Mouse (Mus musculus) regulatory T cell (primary cell): Measurements from ENCODE around the gene Prss45.
"Not testable (repeated sequence)": the region's sequence is repeated elsewhere in the genome, so short reads cannot be mapped to it uniquely, and the experiment has no call there.

Experiments used
- in situ Hi-C: fragments of 300-600 bp; cut with MboI, MseI; formaldehyde crosslinking; loops from one replicate; pipeline ENCODE4 v1.15.1; 2025; ENCODE audit warnings: high pct_unique_total_duplicates

Prss45 gene

DNA sequence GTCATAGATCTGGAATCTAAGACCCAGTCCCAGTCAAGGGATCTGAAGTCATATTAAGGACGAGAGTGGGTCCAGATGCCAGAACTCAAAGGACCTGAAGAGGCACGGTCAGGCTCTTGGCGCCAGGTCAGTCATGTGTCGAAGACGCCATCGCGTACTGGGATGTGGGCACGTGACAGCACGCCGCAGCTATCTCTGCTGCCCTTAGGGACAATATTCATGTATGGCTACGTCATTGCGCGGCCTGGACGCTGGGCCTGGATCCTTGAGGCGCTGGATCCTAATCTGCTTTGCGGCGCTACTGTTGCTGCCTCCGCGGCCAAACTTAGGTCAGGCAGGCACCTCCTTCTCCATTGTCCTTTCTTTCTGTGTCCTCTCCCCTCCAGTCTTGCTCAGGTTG lies at the start of gene Prss45:
Gene Prss45 (plus strand): TSS at position 178 of the 400 bp plus-strand sequence.
- in situ Hi-C loops, result no loop called here

DNA sequence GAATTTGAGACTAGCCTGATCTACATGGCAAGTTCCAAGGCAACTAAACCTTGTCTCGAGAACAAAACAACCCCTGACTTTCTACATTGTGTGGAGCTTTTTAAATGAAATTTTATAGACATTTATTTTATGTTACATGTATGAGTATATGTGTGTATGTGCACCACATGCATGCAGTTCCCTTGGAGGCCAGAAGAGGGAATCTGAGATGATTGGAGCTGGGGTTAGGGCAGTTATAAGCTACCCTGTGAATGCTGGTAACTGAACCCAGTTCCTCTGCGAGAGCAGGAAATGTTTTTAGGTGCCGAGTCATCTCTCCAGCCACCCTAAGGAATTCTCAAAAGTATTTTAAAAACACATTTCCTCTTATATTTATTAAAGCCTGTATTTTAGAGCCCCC lies 46.2 kb upstream of the Prss45 start:
- in situ Hi-C loops, result no loop called here

DNA sequence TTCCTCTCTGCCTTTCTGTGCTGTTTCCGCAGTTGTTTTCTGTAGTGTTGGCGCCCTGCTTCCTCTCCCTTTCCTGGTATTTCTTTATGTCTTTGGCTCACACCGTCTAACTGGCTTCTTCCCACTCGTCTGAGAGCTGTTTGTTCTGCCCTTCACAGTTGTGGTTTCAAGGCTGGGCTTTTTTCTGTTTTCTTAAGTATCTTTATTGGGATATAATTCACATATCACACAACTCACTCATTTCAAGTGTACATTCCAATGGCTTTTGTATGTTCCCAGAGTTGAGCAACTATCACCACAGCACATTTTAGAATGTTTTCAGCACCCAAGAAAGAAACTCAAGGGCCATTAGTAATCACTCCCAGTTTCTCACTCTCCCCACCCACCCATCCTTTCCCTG lies 43.9 kb upstream of the Prss45 start:
- in situ Hi-C loops, result no loop called here

GRCm38 (mm10) chr9:110797013-110797412 lies 37.4 kb upstream of the Prss45 start:
- in situ Hi-C loops, result no loop called here

GRCm38 (mm10) chr9:110797866-110798265 lies 36.5 kb upstream of the Prss45 start, which contains the start of gene Prss42:
TSS of gene Prss42 (plus strand) at chr9:110798166.
- in situ Hi-C loops, result no loop called here

GRCm38 (mm10) chr9:110800834-110801479 lies 33.4 kb upstream of the Prss45 start:
- in situ Hi-C loops, result no loop called here

DNA sequence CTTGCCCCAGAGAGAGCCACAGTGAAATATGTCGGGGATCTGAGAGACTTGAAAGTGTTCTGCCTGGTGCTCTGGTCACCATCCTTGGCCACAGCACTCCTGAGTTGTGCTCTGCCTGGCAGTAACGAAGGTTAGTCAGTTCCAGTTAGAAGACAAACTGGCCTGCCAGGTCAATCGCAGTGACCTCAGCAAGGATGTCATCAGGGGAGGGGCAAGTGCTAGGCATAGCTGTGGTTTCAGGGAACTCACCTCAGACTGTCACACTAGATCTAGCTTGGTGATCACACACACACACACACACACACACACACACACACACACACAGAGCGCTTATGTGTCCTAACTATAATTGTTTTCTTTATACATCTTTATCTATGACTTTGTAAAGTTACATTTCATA lies 31.1 kb upstream of the Prss45 start:
- in situ Hi-C loops, result no loop called here

- in situ Hi-C loops, result no loop called here
Observed at GRCm38 (mm10) chr9:110810051-110810450, 24.3 kb upstream of the Prss45 start.

DNA sequence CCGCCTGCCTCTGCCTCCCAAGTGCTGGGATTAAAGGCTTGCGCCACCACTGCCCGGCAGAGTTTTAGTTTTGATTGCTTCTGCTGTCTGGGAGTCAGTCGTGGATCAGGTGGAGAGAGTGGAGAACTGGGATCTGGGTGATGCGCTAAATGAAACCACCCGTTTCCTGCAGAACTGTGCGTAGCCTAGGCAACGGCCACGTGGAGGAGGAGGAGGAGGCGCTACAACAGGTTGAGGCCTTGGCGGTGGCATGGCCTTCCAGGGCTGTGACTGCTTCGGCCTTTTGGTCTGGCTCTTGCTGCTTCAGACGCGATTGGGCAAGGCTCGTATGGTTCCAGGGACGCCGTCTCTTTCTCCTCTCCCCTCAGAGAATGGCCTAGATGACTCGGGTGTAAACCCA lies 20.6 kb upstream of the Prss45 start, which contains the start of gene Prss44:
Gene Prss44 (plus strand): TSS at position 206 of the 400 bp plus-strand sequence.
- in situ Hi-C loops, result no loop called here

- in situ Hi-C loops, result not testable (repeated sequence)
Observed at GRCm38 (mm10) chr9:110820546-110820945, 13.8 kb upstream of the Prss45 start.

DNA sequence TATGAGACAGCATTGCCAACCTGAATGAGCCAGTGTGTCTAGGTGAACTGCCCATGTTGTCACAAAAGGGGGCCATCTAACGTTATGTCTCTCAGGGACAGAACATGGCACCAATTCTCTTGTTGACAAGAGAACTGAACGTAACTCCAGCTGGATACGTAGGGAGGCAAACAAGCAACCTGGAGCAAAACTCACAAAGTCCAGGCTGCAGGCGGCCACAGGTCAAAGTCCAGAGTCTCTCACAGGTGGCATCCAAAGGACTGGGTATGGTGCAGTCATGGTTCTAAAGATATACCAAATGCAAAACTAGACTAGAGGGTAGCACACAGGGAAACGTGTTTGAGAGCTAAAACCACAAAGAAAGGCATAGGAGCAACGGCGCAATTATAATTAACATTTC lies 13.0 kb upstream of the Prss45 start:
- in situ Hi-C loops, result no loop called here

DNA sequence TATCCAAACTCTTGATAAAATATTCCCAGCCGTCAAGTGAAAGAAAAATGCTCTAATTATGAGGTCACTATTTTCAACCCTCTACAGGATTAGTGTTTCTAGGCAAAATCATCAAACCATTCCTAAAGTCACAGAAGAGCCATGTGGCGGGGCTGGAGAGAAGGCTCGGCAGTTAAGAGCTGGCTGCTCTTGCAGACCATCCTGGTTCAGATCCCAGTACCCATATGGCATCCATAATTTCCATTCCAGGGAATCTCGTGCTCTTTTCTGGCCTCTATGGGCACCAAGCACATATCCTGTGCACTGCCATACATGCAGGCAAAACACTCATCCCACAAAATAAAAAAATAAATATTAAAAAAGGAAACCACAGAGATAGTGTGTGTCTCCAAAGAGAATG lies 9.0 kb upstream of the Prss45 start:
- in situ Hi-C loops, result no loop called here

DNA sequence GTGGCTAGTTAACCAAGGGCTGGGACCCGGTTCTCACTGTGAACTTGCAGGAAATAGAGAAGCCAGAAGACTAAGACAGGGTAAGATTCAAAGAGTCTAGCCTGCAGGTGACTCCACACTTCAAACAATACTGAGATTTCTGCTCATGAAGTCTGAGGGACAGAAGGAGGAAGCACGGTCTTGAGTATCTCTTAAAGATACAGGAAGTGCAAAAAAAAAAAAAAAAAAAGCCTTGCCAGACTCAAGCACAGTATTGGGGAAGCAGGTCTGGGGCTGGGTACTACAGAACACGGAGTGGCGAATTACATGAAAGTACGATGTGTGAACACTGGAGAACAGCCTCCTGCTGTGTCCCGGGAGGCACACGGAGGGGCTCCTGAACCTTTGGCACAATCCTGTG lies 8.6 kb upstream of the Prss45 start:
- in situ Hi-C loops, result no loop called here

- in situ Hi-C loops, result no loop called here
Observed at GRCm38 (mm10) chr9:110826390-110826789, 8.0 kb upstream of the Prss45 start, which contains the start of gene Prss43. TSS of gene Prss43 (plus strand) at chr9:110826690.

- in situ Hi-C loops, result no loop called here
Observed at GRCm38 (mm10) chr9:110833021-110833420, 1.4 kb upstream of the Prss45 start.

DNA sequence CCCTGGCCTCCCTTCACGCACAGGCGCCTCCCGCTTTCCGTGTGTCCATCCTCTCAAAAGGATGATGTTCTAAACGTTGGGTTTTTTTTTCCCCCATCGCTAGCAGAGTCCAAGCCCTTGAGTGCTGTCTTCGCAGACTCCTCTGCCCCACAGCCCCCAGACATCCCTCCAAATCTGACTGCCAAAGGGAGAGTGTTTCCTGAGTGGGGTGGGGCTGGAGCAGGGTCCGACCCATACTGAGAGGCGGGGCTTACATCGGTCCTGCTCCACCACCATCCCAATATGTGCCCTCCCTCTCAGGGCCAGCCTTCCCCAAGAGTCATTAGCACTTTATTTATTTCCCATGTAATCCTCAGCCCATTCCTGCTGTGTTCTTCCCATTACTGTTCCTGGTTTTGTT lies 573 bp downstream of the Prss45 start:
- in situ Hi-C loops, result no loop called here

DNA sequence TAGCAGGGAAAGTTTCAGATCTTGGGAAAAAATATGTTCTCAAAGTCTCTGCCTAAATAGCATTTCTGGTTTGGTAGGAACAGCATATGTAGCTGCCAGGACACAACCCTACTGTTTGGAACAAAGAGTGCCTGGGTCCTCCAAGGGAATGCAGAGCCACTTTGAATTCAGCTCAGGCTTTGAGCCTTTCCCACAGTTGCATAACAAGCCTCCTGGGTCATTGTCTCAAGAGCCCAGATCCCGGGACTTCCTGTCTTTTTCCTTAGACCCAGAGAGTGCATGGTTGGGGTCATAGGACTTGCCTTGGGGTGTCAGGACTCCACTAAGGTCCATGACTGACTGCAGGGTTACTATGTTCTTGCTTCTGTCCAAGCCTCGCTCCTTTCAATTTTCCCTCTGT lies 1.7 kb downstream of the Prss45 start:
- in situ Hi-C loops, result no loop called here

- in situ Hi-C loops, result no loop called here
Observed at GRCm38 (mm10) chr9:110840905-110841304, 6.5 kb downstream of the Prss45 start.

- in situ Hi-C loops, result no loop called here
Observed at GRCm38 (mm10) chr9:110841438-110841837, 7.0 kb downstream of the Prss45 start.

GRCm38 (mm10) chr9:110844206-110844605 lies 9.8 kb downstream of the Prss45 start, which contains the start of gene Prss46:
TSS of gene Prss46 (plus strand) at chr9:110844506.
- in situ Hi-C loops, result no loop called here

GRCm38 (mm10) chr9:110849162-110849561 lies 14.8 kb downstream of the Prss45 start:
- in situ Hi-C loops, result no loop called here

GRCm38 (mm10) chr9:110855903-110856302 lies 21.5 kb downstream of the Prss45 start:
- in situ Hi-C loops, result no loop called here

GRCm38 (mm10) chr9:110856920-110857319 lies 22.5 kb downstream of the Prss45 start:
- in situ Hi-C loops, result no loop called here
